Mouse (Mus musculus) forebrain, postnatal 0 days (tissue): ENCODE measurements at regions not wholly inside any gene's neighbourhood (a gene's known extent, or its start where the extent isn't known, plus 50 kb on each side); places are given as distances from the start of the nearest gene placed in this dataset.

Source experiments
- ATAC-seq: fragments of 200-750 bp; cut with Nextera tagmentation; 2 replicates; pipeline ENCODE4 v1.8.0; 2017; ENCODE audit warnings: mild to moderate bottlenecking, moderate library complexity
- DNase-seq: peaks from one replicate; pipeline ENCODE4 v3.0.0-alpha.2; 2015
- H3K27ac ChIP-seq: fragments of 300-500 bp; sonication (generic); 2 replicates; pipeline ENCODE4 v1.5.1; 2014; ENCODE audit warnings: low read depth, mild to moderate bottlenecking, antibody characterized with exemption, low read length, moderate library complexity, mixed read lengths
- H3K27me3 ChIP-seq: fragments of 300-500 bp; sonication (generic); 2 replicates; pipeline ENCODE4 v1.6.1; 2014; ENCODE audit warnings: mild to moderate bottlenecking, low read length, mixed read lengths; ENCODE audit not compliant: insufficient read depth
- H3K36me3 ChIP-seq: fragments of 300-500 bp; sonication (generic); 2 replicates; pipeline ENCODE4 v1.6.1; 2014; ENCODE audit warnings: mild to moderate bottlenecking, moderate library complexity; ENCODE audit not compliant: insufficient read depth
- H3K4me1 ChIP-seq: fragments of 300-500 bp; sonication (generic); 2 replicates; pipeline ENCODE4 v1.6.1; 2014; ENCODE audit warnings: antibody characterized with exemption; ENCODE audit not compliant: insufficient read depth
- H3K4me2 ChIP-seq: fragments of 300-500 bp; sonication (generic); 2 replicates; pipeline ENCODE4 v1.6.1; 2014; ENCODE audit warnings: low read depth, mild to moderate bottlenecking, moderate library complexity
- H3K4me3 ChIP-seq: fragments of 300-500 bp; sonication (generic); 2 replicates; pipeline ENCODE4 v1.5.1; 2014; ENCODE audit warnings: low read depth, low read length, mixed read lengths
- H3K9ac ChIP-seq: fragments of 300-500 bp; sonication (generic); 2 replicates; pipeline ENCODE4 v1.6.1; 2014; ENCODE audit warnings: mild to moderate bottlenecking
- H3K9me3 ChIP-seq: fragments of 300-500 bp; sonication (generic); 2 replicates; pipeline ENCODE4 v1.6.1; 2016; ENCODE audit warnings: low read length
- CTCF ChIP-seq: sonication (generic); IDR thresholded peaks from 2 replicates; pipeline ENCODE4 v1.5.1; 2016; ENCODE audit warnings: antibody characterized with exemption, control low read depth, low read depth
- WGBS: fragments of 180-500 bp; shearing (Covaris S2); extraction: QIAGEN DNeasy Blood & Tissue Kit; methylation state at CpG from one replicate; pipeline ENCODE4 v1.1.7; 2014; 5-methylcytosine and 5-hydroxymethylcytosine counted together

DNA sequence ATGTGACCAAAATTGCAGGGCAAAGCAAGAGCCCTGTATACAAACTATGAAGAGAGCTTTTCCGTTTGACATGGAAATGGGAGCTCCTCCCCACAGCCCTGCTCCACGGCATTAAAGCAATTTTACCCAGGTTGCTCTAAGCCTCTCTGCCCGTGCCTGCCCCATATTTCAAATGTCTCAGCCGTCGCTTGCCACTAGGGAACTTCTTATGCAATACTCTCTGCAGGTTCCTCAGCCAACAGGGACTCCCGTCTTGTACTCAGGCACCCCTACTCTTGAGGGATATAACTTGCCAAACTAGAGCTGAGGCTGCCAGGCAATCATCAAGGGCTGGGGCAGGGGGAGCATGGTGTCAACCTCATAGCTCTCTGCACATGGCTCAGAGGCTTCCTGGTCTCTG, 145.1 kb downstream of the Cdh26 start:
- no peaks in the 10 kb centered on the region for H3K4me1 ChIP-seq
- H3K9ac ChIP-seq: no peak overlapping the region
- no peak overlapping the region for H3K4me2 ChIP-seq
- no peak overlapping the region for H3K4me3 ChIP-seq
- H3K9me3 ChIP-seq: no peaks in the 10 kb centered on the region
- 46% methylated on average over 6 of the region's 6 CpGs for WGBS
- DNase-seq: no peak
- no peaks in the 10 kb centered on the region for H3K36me3 ChIP-seq
- no peaks in the 10 kb centered on the region for H3K27me3 ChIP-seq
- H3K27ac ChIP-seq: no peak overlapping the region
- peak; percentile 40; the same call in 1 of the 2 replicates for ATAC-seq
- TF ChIP-seq CTCF: no peak

DNA sequence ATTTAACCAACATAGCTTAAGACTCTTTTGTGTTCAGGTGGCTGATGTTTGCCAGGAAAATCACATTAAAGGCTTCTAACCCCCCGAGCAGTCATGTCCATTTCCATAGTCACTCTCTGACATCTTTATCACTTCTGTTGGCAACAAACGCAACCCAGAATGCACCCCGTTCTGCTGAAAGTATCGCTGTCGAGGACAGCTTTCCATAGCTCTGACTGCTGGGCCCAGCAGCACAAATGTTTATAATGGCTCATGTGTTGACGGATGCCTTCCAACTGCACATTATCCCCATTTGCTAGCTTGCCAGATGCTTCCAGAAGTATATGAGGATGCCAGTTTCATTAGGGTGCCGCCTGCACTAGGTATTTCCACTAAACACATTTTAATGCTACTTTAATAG, 145.7 kb downstream of the Cdh26 start:
- Histone ChIP-seq H3K27me3 (no peaks in the 10 kb centered on the region), H3K27ac (no peak overlapping the region), H3K4me2 (no peak overlapping the region), H3K4me1 (no peaks in the 10 kb centered on the region), H3K9ac (no peak overlapping the region), H3K36me3 (no peaks in the 10 kb centered on the region), H3K4me3 (no peak overlapping the region), H3K9me3 (no peaks in the 10 kb centered on the region)
- ATAC-seq (peak; percentile 45; the same call in 1 of the 2 replicates), DNase-seq (no peak)
- 57% methylated on average over 7 of the region's 7 CpGs for WGBS
- no peak for TF ChIP-seq CTCF

DNA sequence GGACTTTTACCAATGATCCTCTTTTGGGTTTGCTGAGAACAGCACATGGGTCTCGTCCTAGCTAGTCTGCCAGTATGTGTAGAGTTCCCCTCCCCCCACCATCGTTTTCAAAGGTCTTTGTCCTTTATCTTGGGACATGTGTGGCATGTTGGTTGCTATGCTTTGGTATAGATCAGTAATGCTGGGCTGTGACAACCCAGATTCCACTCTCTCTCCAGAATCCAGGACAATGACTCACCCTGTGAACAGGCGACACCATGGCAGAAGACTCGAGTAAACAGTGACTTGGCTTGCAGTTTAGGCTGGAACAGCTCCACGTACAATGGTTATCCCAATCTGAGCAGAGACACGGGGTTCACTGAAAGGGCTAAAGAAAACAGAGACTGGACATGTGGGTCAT, 149.2 kb downstream of the Cdh26 start:
- Histone ChIP-seq H3K4me2 (no peak overlapping the region), H3K4me3 (no peak overlapping the region), H3K9me3 (no peaks in the 10 kb centered on the region), H3K27ac (no peak overlapping the region), H3K9ac (no peak overlapping the region), H3K36me3 (no peaks in the 10 kb centered on the region), H3K27me3 (no peaks in the 10 kb centered on the region), H3K4me1 (no peaks in the 10 kb centered on the region)
- WGBS: 77% methylated on average over 6 of the region's 6 CpGs
- ATAC-seq (no peak), DNase-seq (no peak)
- TF ChIP-seq CTCF: no peak

DNA sequence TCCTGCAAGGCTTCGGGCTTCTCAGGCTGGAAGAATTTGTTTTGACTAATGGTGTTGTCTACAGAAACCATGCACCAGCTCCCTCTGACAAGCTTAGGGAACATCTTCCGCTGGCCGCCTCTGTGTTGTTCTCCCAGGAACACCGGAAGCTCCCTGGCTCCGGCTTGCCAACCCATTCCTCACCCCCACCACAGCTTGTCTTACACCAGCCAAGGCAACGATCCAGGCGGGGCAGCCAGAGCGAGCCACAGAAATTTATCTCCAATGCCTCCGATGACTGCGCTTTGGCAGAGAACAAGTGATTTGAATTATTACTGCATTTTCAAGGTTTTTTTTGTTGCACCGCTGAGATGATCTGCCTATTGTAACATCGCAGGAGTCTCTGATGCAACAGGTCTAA, 151.0 kb downstream of the Cdh26 start:
- no peaks in the 10 kb centered on the region for H3K9me3 ChIP-seq
- WGBS: 65% methylated on average over 12 of the region's 12 CpGs
- no peak overlapping the region for H3K4me3 ChIP-seq
- TF ChIP-seq CTCF: no peak
- ATAC-seq (no peak), DNase-seq (no peak)
- no peak overlapping the region for H3K4me2 ChIP-seq
- no peak overlapping the region for H3K27ac ChIP-seq
- H3K4me1 ChIP-seq: no peaks in the 10 kb centered on the region
- H3K36me3 ChIP-seq: no peaks in the 10 kb centered on the region
- no peaks in the 10 kb centered on the region for H3K27me3 ChIP-seq
- no peak overlapping the region for H3K9ac ChIP-seq

DNA sequence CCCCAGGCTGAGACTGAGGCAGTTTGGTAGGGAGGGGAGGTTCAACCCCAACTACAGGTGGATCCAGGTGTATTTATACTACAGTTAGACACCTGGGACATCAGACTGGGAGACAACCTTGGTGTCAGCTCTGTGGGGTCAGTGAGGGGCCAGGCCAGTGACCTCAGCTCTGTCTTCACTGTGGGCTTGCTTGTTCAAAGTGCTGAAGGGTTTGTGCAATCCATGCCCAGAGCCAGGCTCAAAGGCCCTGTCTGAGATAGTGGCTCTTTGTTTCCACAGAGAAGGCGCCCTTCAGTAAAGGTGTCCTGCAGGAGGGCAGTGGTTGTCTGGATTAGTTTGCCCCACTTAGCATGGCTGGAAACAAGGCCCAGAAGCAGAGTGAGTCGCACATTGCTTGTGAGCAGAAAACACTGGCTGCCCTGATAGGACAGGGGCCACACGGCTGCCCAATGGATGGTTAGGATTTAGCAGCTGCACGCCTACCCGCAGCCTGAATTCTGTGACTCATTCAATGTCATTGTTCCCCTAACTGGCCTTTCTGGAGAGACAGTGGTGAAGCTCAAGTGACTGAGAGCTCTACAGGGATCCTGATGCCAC, 154.7 kb downstream of the Cdh26 start:
- ATAC-seq (no peak), DNase-seq (no peak)
- H3K4me1 ChIP-seq: no peaks in the 10 kb centered on the region
- H3K36me3 ChIP-seq: no peaks in the 10 kb centered on the region
- no peak for TF ChIP-seq CTCF
- no peaks in the 10 kb centered on the region for H3K9me3 ChIP-seq
- H3K27ac ChIP-seq: no peak overlapping the region
- H3K4me3 ChIP-seq: no peak overlapping the region
- H3K9ac ChIP-seq: no peak overlapping the region
- H3K4me2 ChIP-seq: no peak overlapping the region
- WGBS: 71% methylated on average over 5 of the region's 5 CpGs
- H3K27me3 ChIP-seq: no peaks in the 10 kb centered on the region

DNA sequence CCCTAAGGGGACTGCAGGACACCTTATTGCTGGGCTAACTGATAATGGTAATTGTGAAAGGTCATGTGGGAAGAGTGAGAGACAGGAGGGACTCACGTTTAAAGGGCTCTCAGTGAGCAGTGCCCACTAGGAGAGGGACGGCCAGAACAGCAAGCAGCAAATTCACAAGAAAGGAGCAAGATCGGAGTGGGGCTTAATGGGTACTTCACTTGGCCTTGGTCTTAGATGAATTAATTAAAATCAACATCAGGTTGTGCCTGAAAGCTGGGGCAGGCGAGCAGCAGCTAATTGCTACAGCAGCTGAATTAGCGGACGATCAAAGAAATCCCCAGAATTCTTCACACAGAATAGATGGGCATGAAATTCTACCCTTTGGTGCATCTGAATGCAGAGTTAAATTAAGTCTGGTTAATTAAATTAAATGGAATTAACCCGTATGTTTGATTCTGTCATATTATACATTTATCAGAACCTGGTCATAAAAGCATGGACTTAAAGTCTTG, 156.9 kb downstream of the Cdh26 start:
- Histone ChIP-seq H3K9ac (no peak overlapping the region), H3K27me3 (no peaks in the 10 kb centered on the region), H3K27ac (no peak overlapping the region), H3K36me3 (no peaks in the 10 kb centered on the region), H3K4me1 (no peaks in the 10 kb centered on the region), H3K4me2 (no peak overlapping the region), H3K4me3 (no peak overlapping the region), H3K9me3 (no peaks in the 10 kb centered on the region)
- TF ChIP-seq CTCF: no peak
- DNase-seq: no peak
- ATAC-seq: no peak
- 17% methylated on average over 7 of the region's 7 CpGs for WGBS

DNA sequence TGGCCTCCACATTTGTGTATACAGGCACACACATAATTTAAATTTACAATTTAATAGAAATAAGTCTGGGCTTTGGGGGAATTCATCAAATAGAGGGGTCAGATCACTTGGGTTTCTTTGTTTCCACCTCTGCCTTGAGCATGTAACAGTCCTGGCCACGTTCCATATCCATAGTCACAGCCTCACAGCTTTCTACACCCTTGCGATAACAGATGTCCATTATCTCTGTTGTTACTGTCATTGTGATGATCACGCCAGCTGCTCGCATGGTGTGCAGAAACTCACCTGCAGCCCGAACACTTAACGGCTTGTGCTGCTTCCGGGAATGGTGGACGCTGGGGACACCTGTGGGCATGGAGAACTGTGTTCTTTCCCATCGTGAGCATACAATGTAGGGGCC, 163.4 kb downstream of the Cdh26 start:
- DNase-seq (peak; percentile 30), ATAC-seq (0 out of 2 replicates have a peak, but pooled peaks have one; percentile 16)
- Histone ChIP-seq H3K27me3 (no peaks in the 10 kb centered on the region), H3K4me3 (no peak overlapping the region), H3K27ac (no peak overlapping the region), H3K9ac (no peak overlapping the region), H3K36me3 (no peaks in the 10 kb centered on the region), H3K9me3 (no peaks in the 10 kb centered on the region), H3K4me1 (peaks cover 14% of the 10 kb centered on the region; the same call in 1 of the 2 replicates), H3K4me2 (no peak overlapping the region)
- TF ChIP-seq CTCF: no peak
- 22% methylated on average over 9 of the region's 9 CpGs for WGBS
